16 mouse cellular contexts compared by ENCODE assay signal in the genomic region with DNA sequence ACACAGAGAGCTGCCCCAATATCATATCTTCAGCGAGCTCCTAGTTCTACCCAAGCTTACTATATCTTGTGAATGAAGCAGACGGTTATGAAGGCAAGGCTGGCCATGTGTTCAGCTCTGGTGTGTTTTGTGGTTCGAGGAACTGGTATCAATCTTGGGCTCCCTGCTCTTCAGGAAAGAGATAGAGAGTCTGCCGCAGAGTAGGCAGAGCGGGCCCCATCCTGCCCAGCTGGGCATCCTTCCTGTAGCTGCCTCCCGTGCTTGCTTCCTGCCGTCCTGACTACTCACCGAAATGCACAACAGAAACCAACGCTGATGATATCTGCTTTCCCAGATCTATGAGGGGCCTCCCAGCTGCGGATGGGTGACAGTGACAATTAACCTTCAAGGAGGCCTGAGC.
A peak's percentile ranks its signal among the peaks of the same experiment; 100 is the strongest.
DNase-seq lines count a peak whose midpoint lies in the region; ATAC-seq and TF ChIP-seq lines count a peak whose summit lies in the region.
"Had no signal": no experiment of that assay in that cellular context is flagged by ENCODE, and none has a peak within 500 bp of the region (broad histone marks: within the 10 kb centered on the region; RNA-seq: fewer than 3 reads in every experiment).

No protein-coding gene starts in this region.

- no peaks in the 10 kb centered on the region for H3K36me3 ChIP-seq in liver, postnatal 0 days (replicated peaks; ENCODE audit: insufficient read depth, low read length)
- H3K36me3 ChIP-seq: limb, embryonic 12.5 days; neural tube, embryonic 13.5 days had no signal

- TF ChIP-seq CTCF in liver, postnatal 0 days (IDR thresholded peaks at IDR 0.05; ENCODE audit: low read depth) = no peak
- TF ChIP-seq CTCF in cerebellum, adult 2 months (IDR thresholded peaks at IDR 0.05; ENCODE audit: borderline replicate concordance, insufficient read depth, low read depth, low read length) = no peak

- no peak overlapping the region for H3K4me3 ChIP-seq in liver, postnatal 0 days (ENCODE audit: low read depth, low read length)
- H3K4me3 ChIP-seq in cerebellum, adult 2 months (replicated peaks; ENCODE audit: insufficient read depth, low read depth, low read length) = no peak overlapping the region
- H3K4me3 ChIP-seq: left cerebral cortex, adult 2 months; limb, embryonic 12.5 days; neural tube, embryonic 13.5 days had no signal

- ATAC-seq in CD4-positive, CD25-positive, alpha-beta regulatory T cell, adult 4 months = peak; percentile 49
- ATAC-seq in common myeloid progenitor, adult 5-6 weeks (replicated peaks; ENCODE audit: low read depth, poor library complexity, severe bottlenecking) = peak; percentile 96
- 0 out of 2 replicates have a peak, but pooled peaks have one; percentile 23 for ATAC-seq in liver, postnatal 0 days
- ATAC-seq: hindbrain, postnatal 0 days; Patski had no signal

- no peak overlapping the region for H3K27ac ChIP-seq in liver, postnatal 0 days (ENCODE audit: low read depth)
- no peak overlapping the region for H3K27ac ChIP-seq in cerebellum, adult 2 months (ENCODE audit: insufficient read depth, low read length)
- H3K27ac ChIP-seq: hindbrain, postnatal 0 days; left cerebral cortex, adult 2 months; limb, embryonic 12.5 days; macrophage; neural tube, embryonic 13.5 days had no signal

- TF ChIP-seq EP300 in liver, postnatal 0 days (IDR thresholded peaks at IDR 0.05; ENCODE audit: low read depth) = no peak

- WGBS in liver, postnatal 0 days (ENCODE audit: insufficient replicate concordance) = 24% methylated on average over 10 of the region's 10 CpGs
- WGBS in cerebellum, adult 2 months = 89% methylated on average over 10 of the region's 10 CpGs

- H3K27me3 ChIP-seq in liver, postnatal 0 days (ENCODE audit: insufficient read depth, low read length) = no peaks in the 10 kb centered on the region
- no peaks in the 10 kb centered on the region for H3K27me3 ChIP-seq in cerebellum, adult 2 months (ENCODE audit: control insufficient read depth, insufficient read depth, low read length)
- H3K27me3 ChIP-seq: limb, embryonic 12.5 days; neural tube, embryonic 13.5 days had no signal

- no peaks in the 10 kb centered on the region for H3K4me1 ChIP-seq in liver, postnatal 0 days (ENCODE audit: insufficient read depth)
- no peaks in the 10 kb centered on the region for H3K4me1 ChIP-seq in cerebellum, adult 2 months (ENCODE audit: control insufficient read depth, insufficient read depth, low read length)
- H3K4me1 ChIP-seq: limb, embryonic 12.5 days; neural tube, embryonic 13.5 days had no signal

- no peak for DNase-seq in liver, postnatal 0 days
- peak; percentile 70 for DNase-seq in thymus, postnatal 25 days
- DNase-seq in cerebellum, adult 18-20 months = no peak
- DNase-seq in cerebellum, adult 2 months = no peak
- no peak for DNase-seq in adrenal gland, adult 2 months
- DNase-seq: cerebellum, adult 11 months; kidney, adult 8-10 months; lung, adult 2 months had no signal

- H3K9ac ChIP-seq in liver, postnatal 0 days (replicated peaks) = no peak overlapping the region
- H3K9ac ChIP-seq: limb, embryonic 12.5 days; neural tube, embryonic 13.5 days had no signal

- H3K4me2 ChIP-seq in liver, postnatal 0 days (ENCODE audit: low read depth, low read length) = no peak overlapping the region
- H3K4me2 ChIP-seq: limb, embryonic 12.5 days; neural tube, embryonic 13.5 days had no signal

- no peak for TF ChIP-seq POLR2A in cerebellum, adult 2 months (IDR thresholded peaks at IDR 0.05; ENCODE audit: borderline replicate concordance, insufficient read depth, low read length)

- peaks cover 6% of the 10 kb centered on the region for H3K9me3 ChIP-seq in liver, postnatal 0 days (ENCODE audit: low read length)
- H3K9me3 ChIP-seq: limb, embryonic 12.5 days had no signal

Comparison
In these comparisons a context has a peak if more than half of its experiments do, and no peak if none do; other contexts are left out.
1. ATAC-seq: peak in every context shown above with its lines; median percentile 96 in common myeloid progenitor, adult 5-6 weeks; 49 in CD4-positive, CD25-positive, alpha-beta regulatory T cell, adult 4 months; 23 in liver, postnatal 0 days.